Mouse (Mus musculus): ENCODE data around the gene 2310039H08Rik.

2310039H08Rik gene

DNA sequence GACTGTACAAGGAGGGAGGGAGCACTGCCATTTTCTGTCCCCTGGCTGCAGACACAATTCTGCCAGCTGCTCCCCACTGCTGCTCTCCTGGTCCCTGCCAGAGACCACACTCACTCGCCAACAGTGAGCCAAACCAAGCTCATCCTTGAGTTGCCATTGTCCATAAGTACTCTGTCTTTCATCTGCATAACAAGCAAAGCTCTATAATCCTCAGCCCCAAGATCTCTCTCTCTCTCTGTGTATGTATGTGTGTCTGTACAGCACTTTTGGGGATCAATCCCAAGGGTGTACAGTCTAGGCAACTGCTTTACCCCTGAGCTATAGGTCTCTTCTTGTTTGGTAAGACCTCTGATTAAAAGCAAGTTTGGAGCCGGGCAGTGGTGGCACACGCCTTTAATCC lies 38.2 kb downstream of the 2310039H08Rik start:
- no peak for DNase-seq

DNA sequence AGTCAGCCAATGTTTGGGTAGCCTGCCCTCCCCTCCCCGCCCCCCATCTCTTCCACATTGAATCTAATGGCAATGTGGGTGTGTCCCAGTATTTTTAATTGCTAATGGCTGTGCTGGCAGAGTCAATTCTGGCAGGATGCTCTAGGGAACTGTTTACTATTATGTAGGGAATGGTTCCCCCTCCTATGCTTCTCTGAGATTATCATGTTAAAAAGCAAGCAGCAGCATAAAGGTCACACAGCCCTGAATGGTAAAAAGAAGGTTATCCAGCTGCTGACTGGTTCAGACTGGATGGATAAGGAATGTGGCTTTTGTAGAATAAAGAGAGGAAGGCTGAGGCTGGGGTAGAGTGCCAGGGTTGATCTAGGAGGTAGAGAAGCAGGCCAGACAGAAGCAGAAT lies 40.0 kb downstream of the 2310039H08Rik start:
- no peak for DNase-seq

DNA sequence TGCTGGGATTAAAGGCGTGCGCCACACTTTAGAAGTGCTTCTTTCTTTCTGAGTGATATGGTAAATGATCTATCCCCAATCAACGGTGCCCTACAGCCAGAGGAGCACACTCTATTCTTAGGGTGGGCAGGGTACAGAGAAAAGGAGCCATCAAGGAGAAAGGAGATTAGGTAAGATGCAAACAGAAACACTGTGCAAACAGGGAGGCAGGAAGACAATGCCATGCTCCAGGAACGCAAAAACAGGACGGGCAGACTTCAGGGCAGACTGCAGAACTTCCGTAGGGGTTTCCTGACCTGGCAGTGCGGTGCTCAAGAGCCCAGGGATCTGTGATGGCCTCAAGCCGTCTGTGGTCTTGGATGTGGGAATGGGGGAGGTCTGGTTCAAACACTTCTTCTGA lies 41.2 kb downstream of the 2310039H08Rik start:
- no peak for DNase-seq

DNA sequence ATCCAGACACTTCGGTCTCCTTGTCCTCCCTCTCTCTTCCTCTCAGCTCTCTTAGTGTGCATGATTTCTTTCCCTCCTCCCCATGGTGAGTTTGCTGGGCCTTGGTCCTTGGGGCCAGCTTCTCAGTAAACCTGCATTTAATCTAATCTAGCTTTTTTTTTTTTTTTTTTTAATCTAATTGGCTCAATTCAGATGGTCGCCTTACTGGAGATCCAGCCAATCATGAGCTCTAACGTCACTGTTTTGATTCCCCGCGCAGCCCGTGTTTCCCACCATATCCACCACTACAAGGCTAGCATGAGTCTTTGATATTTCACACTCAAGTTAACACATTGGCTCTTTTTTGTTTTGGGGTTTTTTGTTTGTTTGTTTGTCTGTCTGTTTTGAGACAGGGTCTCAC lies 42.1 kb downstream of the 2310039H08Rik start:
- no peak for DNase-seq

DNA sequence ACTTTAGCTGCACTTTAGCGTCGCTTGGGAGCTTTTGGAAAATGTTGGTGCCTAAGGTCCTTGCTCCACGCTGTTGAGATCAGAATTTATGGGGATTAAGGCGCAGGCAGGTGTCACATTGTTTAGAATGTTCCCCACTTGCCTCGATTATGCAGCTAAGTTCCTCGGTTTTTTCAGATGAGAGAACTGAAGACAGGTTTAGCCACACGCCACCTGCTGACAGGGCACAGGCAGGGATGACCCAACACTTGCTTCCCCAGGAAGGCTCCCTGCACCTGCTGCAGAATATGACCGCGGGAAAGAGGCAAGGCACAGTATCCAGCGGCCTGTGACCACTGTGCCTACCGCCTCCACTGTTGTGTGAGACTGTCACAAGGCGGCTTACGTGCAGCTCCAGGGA lies 43.9 kb downstream of the 2310039H08Rik start:
- DNase-seq = no peak

DNA sequence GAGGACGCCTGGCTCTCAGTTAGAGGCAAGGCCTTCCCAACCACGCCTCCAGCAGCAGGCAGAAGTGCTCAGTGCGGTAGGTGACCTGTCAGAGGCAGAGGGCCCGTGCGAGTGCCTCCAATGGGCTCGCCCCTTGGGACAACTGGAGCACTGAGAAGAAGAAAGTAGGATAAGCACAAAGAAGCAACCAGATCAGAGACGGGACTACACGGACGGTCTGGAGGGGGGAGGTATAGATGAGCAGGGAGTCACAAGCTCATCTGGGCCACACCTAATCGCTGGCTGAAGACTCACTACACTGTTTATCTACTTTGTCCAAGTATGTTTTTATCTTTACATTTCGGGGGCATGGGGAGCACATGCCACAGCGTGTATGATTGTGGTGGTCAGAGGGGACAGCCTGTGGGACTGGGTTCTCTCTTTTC lies 45.3 kb downstream of the 2310039H08Rik start:
- DNase-seq = no peak

DNA sequence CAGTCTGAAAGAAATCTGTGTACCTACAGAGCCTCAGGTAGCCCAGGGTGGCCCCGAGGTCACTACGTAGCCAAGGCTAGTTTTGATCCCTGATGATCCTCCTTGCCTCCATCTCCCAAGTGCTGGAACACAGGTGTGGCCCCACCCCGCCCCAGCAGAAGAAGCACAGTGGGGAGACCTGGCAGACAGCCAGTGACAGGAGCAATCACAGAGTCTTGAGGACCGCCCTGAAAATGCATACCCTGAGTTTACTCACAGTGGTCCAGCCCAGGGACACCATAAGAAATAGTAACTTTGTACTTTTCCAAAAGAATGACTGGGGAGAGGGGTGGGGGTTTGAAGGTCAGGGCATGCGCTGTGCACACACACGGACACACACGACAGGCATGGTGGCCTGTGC lies 48.2 kb downstream of the 2310039H08Rik start:
- DNase-seq = no peak
